Mouse (Mus musculus) layer of hippocampus, adult 2 months (tissue): Measurements from ENCODE around the gene Lair1. TPM values are rescaled to one million over a fixed set of nuclear protein-coding genes. Genes with fewer than 3 reads are reported as not detected.

ENCODE experiments used
- DNase-seq, 2 experiments: peaks; one replicate each; pipeline ENCODE4 v3.0.0; 2022; ENCODE audit warnings: low spot score in 2 of 2
- H3K27ac ChIP-seq: fragments of 200-600 bp; 2 replicates; pipeline ENCODE4 v1.8.1; 2022
- H3K4me3 ChIP-seq: fragments of 200-600 bp; 2 replicates; pipeline ENCODE4 v1.8.1; 2022; ENCODE audit warnings: mild to moderate bottlenecking
- CTCF ChIP-seq: fragments of 200-600 bp; conservative IDR thresholded peaks from 2 replicates; pipeline ENCODE4 v1.8.1; 2022; ENCODE audit warnings: antibody characterized with exemption, mild to moderate bottlenecking, moderate library complexity
- long read RNA-seq, 2 experiments: library from polyadenylated mRNA; stranded (forward); transcript quantifications; one replicate each; pipeline ENCODE4 v2.0.0; 2021; ENCODE audit warnings: borderline mapping rate in 2 of 2
- total RNA-seq, 2 experiments: library from RNA; stranded (reverse); gene quantifications; 2 replicates each; pipeline ENCODE4 v1.2.3; 2021

The Lair1 gene
- 1 to 10 TPM; 5.2 to 7.1 TPM for total RNA-seq
- long read RNA-seq, experiment 1, partial matches to known transcripts: 0 of 3 reads
- long read RNA-seq, experiment 1, other reads (novel, unspliced or antisense): 2 of 3 reads
- long read RNA-seq, experiment 2, partial matches to known transcripts: 0 of 1 reads
- long read RNA-seq, experiment 2, other reads (novel, unspliced or antisense): 1 of 1 reads

DNA sequence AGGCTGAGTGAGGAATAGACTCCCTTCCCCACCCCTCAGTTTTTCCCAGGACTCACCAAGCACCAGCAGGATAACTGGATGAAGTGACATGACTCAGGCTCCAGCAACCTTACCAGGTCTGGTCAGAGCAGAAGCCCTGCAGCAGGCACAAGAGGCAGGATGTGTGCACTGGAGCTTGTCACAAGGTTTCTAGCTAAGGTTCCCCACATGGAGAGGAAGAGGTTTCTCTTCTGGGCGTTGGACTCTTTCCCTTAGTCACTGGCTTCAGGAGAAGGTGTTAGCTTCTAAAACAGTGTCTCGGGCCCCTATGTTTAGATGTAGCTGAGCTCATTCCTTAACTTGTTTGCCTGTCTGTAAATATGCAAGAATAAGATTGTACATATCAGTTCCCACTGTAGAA lies at the start of gene Lair1:
TSS of gene Lair1 (minus strand) at position 192 of the 400 bp plus-strand sequence.
- no peak for DNase-seq
- Histone ChIP-seq H3K27ac (no peak within 1 kb of the TSS), H3K4me3 (no peak within 1 kb of the TSS)

GRCm38 (mm10) chr7:4111766-4112165 lies 48.8 kb upstream of the Lair1 start:
- DNase-seq: no peak
- no peak for TF ChIP-seq CTCF
- Histone ChIP-seq H3K27ac (peak overlapping the region; percentile 74), H3K4me3 (no peak overlapping the region)

More for the DNA sequence above, at the start of gene Lair1:
- no peak for TF ChIP-seq CTCF

DNA sequence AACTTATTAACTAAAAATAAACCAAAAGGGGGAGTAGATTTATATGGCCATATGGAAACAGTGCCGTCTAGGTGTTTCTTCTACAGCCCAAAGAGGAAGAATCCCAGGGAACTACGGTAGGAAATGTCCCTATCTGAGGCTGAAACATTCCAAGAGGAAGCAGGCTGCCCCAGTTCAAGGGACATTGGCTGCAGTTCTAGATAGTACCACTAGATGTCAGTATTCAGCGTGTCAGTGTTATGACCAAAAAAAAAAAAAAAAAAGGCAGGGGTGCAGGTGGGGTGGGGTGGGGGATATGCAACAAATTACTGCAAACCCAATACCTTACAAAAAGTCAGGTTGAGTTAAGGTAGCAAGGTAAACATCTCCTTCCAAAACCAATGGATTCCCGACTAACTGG lies 40.4 kb upstream of the Lair1 start:
- peak; percentile 81 for TF ChIP-seq CTCF
- peak overlapping the region; percentile 16; the same call in 1 of the 2 replicates for H3K27ac ChIP-seq
- H3K4me3 ChIP-seq: no peak overlapping the region
- DNase-seq: peak in 1 of 2 experiments; percentile 70

DNA sequence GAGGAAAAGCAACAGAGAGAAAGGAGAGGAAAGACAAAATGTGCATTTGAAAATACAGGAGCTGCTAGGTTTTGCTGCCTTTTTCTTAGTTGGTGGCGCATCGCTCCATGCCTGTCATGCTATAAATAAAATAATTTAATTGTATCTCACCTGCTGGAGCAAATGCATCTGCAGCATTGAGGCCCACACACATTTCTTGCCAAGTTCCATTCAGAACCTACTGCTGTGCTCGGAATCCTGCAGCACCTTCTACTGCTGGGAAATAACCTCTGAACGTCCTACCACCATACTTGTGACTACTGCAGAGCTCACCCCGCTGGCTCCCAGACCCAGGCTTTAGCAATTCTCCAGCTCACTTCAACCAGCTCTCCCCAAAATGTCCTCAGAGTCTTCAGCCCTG lies 38.1 kb upstream of the Lair1 start:
- Histone ChIP-seq H3K4me3 (no peak overlapping the region), H3K27ac (no peak overlapping the region)
- no peak for DNase-seq
- no peak for TF ChIP-seq CTCF

DNA sequence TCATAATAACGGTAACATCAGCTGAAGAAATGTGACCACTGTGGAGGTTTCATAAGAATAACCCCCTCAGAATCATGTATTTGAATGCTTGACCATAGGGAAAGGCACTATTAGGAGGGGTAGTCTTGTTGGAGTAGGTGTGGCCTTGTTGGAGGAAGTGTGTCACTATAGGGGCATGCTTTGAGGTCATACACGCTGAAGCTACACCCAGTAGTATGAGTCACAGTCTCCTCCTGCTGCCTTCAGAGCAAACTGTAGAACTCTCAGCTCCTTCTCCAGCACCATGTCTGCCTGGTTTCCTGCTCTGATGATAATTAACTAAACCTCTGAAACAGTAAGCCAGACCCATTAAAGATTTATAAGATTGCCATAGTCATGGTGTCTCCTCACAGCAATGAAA lies 35.8 kb upstream of the Lair1 start:
- no peak for TF ChIP-seq CTCF
- H3K4me3 ChIP-seq: no peak overlapping the region
- H3K27ac ChIP-seq: no peak overlapping the region
- no peak for DNase-seq

DNA sequence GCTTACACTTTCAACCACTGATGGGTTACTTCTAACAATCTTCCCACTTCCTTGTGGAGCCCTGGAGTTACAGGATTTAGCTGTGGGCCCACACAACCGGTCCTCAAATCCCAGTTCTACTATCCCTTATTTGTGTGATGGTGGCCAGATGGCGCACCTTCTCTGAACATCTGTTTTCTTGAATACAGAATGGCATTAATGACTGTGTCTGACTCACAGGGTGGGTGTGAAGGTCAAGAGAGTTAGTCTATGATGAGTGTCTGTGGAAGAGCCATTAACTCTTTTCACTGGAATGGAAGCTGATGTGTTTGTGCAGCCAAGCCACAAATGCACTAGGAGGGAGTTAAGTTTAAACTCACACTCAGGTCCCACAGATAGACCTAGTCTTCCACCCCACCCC lies 35.3 kb upstream of the Lair1 start:
- Histone ChIP-seq H3K27ac (no peak overlapping the region), H3K4me3 (no peak overlapping the region)
- TF ChIP-seq CTCF: no peak
- no peak for DNase-seq

DNA sequence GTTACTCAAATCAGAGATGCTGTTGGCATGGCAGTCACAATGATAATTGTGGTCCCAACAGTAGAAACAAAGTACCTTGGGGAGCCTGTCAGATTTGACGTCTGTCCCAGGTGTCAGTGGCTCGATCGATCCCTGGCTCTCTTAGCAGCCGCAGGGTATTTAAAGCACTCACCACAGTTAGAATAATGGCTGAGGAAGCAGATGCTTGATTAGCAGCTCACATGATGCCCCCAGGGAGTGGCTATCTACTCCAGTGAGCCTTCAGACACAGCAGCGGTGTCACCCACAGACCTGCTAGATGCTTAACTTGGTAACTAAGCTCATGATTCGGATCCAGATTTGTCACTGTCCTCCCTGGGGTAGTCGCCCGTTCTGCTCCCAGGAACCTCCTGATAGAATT lies 28.2 kb upstream of the Lair1 start:
- no peak overlapping the region for H3K27ac ChIP-seq
- no peak overlapping the region for H3K4me3 ChIP-seq
- no peak for TF ChIP-seq CTCF
- DNase-seq: no peak

- Histone ChIP-seq H3K4me3 (no peak overlapping the region), H3K27ac (peak overlapping the region; percentile 55; the same call in 1 of the 2 replicates)
- TF ChIP-seq CTCF: no peak
- DNase-seq: no peak
Measured at GRCm38 (mm10) chr7:4088679-4089078, 25.7 kb upstream of the Lair1 start.

DNA sequence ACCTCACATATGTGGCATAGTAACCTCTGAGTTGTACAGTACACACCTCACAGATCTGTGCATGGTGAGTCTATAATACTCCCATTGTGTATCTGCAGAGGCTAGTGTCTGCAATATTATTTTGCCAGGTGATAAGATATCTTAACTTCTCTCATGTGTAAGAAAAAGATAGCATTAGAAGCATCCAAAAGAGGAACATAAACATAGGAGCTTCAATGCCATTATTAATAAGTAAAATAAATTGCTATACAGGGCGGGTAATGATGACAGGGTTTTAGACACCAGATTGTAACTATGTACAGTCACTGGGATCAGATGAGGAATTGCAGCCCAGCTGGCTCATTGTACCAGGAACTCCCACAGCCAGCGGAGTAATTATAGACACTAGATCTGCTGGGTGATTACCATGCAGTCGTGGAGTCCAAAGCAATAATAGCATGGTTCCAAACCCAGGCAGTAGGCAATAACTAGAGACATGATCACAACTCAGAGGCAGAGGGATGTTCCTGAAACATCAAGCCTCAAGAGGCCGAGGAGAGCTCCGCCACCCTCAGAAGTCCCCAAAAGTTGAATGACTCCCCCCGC lies 25.0 kb upstream of the Lair1 start:
- peak; percentile 65 to 79 for DNase-seq
- no peak overlapping the region for H3K4me3 ChIP-seq
- H3K27ac ChIP-seq: peak overlapping the region; percentile 55
- no peak for TF ChIP-seq CTCF

- Histone ChIP-seq H3K27ac (peak overlapping the region; percentile 16), H3K4me3 (no peak overlapping the region)
- no peak for TF ChIP-seq CTCF
- DNase-seq: peak in 1 of 2 experiments; percentile 32
Measured at GRCm38 (mm10) chr7:4087238-4087895, 24.4 kb upstream of the Lair1 start.

DNA sequence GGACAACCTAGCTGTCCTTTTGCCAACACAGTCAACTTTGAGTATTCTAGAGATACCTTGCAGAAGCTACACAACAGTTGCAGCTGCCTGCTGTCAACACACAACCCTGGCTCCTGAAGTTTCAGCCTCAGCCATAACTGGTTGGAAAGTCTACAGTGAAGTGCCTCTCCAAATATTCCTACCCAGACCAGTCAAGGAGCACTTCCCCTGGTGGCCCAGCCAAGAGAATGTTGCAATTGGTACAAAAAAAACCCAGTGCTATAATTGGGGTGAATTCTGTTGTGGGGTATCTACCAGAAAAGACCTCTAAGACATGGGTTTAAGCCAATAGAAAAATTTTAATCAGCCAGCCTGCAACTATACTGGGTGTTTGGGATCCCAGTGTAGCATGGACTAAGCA lies 22.6 kb upstream of the Lair1 start:
- no peak; the same call in 1 of the 2 replicates for TF ChIP-seq CTCF
- no peak for DNase-seq
- H3K4me3 ChIP-seq: no peak overlapping the region
- H3K27ac ChIP-seq: 0 out of 2 replicates have a peak overlapping the region, but pooled peaks have one; percentile 39

GRCm38 (mm10) chr7:4084161-4084560 lies 21.2 kb upstream of the Lair1 start:
- DNase-seq: peak; percentile 68 to 81
- Histone ChIP-seq H3K4me3 (no peak overlapping the region), H3K27ac (no peak overlapping the region)
- TF ChIP-seq CTCF: no peak

- TF ChIP-seq CTCF: no peak
- peak overlapping the region; percentile 39 for H3K27ac ChIP-seq
- DNase-seq: no peak
- no peak overlapping the region for H3K4me3 ChIP-seq
Measured at GRCm38 (mm10) chr7:4082804-4083203, 19.8 kb upstream of the Lair1 start.

GRCm38 (mm10) chr7:4081706-4082105 lies 18.7 kb upstream of the Lair1 start:
- TF ChIP-seq CTCF: no peak
- Histone ChIP-seq H3K4me3 (no peak overlapping the region), H3K27ac (no peak overlapping the region)
- DNase-seq: no peak
